Mouse (Mus musculus): ENCODE data around the gene Mest.
A peak's percentile ranks its signal among the peaks of the same experiment; 100 is the strongest.

Gene Mest

DNA sequence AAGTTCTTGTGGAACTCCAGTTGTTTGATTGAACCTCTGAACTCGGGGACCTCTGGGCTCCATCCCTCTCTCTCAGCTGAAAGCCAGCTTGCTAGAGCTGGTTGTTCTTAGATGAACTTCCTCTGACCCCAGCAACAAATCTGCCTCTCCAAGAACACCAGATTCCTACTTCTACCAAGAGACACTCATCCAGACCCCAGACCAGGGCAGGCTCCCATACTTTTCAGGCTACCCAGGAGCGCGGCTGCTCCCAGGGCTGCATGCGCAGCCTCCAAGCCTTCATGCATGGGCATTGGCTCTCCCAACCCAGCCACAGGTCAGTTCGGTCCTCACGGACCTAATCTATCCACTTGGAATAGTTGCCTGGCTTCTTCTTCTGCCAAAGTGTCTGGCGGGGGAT lies at the start of gene Mest:
Mest (plus strand) TSS at position 217 of the 400 bp plus-strand sequence.
- DNase-seq, result no peak

DNA sequence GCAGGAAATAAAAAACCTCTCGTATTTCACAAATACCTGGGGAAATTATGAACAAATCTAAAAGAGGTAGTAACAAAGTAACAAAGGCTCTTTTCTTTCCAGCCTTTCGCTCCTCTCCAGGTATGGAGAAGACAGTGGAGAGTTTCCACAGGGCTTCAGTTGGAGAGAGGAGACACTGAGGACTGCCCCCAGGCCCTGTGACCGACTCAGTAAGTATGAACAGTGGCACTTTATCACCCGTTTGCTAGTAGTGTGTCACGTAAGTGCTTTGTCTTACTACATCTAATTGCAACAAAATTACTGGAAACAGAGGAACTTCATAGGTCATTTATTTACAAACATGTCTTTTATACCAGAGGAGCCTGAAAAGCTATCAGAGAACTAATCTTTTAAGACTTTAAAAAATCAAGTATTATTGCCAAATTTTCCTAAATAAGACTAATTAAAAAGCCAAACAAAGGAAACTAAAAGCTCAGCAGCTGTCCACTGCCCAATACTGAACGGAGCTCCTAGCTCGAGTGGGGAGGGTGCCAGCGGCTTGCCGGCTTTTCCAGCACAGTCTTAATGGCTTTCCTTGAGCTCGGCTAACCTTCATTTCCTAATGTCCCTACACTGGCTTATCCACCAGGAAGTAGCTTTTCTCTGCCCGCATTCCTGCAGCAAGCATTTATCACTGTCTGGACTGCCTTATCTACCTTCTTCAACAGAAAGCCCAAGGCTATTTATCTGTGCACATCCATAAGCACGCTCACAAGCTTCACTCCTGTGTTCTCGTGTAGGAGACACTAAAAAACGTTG lies 49.4 kb upstream of the Mest start:
- no peak for DNase-seq

DNA sequence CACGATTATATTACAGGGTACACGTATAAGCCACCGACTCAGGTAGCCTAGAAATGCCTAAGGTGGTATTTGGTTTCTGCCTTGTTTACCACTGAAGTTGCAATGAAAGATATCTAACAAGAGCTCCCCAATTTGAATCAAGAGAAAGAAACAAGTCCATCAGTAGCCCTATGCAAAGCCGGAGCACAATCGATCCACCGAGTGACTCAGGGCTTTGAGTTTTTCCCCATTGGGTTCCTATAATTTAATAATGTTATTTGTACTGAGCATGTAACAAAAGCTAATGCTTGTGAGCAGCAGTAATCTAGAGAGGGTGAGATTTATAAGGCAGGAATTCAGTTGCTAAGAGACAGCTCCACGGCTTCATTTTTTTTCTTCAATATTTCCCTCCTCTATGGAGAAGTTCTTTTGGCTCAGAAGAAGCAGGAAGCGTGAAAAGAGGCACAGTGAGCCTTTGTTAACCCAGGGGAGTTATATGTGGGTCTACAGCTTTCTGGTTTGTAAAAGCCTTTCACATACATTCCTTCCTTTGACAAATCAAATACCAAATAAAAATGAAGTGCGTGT lies 48.5 kb upstream of the Mest start:
- DNase-seq, result no peak

DNA sequence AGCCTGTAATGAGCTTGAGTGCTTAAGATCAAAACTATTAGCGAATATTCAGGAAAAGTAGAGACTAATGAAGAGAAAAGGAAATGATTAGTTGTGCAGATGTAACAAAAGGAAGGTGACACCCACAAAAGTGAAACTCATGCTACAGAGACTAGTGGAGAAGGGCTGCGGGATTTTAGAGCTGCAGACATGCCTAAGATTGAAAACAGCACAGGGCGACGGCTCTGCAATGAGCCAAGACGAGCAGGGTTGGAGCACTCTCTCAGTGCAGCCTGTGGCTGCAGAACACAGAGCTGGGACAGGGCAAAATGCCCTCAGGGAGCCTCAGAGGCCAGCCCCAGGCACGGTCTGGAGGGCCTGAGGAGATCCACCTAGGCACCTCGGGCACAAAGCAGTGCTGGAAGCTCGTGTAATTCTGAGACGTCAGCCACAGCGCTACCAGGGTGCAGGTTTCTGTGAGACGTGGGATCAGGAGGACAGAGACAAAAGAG lies 48.0 kb upstream of the Mest start:
- no peak for DNase-seq

DNA sequence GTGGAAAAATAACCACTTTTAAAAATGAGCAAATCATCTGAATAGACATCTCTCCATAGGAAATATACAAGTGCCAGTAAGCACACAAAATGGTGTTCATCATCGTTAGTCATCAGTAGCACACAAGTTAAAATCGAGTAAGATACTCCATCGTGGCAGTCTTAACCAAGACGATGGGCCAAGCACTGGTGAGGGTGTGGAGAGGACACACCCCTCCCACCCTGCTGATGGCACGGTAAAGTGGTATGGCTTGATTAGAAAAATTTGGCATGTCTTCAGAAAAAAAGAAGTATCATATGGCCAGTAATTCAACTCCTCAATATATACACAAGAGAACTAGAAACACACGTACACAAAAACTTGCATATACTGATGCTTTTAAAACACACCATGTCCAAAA lies 46.8 kb upstream of the Mest start:
- DNase-seq, result no peak

DNA sequence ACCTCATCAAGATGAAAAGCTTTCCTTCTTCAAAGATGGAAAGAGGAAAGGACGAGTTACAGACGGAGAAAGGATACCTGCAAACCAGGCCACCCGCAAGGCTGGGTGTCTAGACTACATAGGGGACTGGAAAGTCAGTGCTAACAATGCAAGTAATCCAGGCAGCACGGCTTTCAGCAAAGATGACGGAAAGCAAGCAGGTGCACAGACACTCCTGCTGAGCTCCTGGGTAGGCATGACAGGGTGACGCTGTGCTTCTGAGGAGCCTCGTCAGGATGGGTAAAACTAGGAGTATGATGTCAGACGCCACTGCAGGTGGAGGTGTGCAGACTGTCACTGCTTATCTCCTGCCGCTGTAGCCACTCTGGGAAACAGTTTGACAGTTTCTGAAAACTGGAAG lies 45.8 kb upstream of the Mest start:
- DNase-seq, result no peak

DNA sequence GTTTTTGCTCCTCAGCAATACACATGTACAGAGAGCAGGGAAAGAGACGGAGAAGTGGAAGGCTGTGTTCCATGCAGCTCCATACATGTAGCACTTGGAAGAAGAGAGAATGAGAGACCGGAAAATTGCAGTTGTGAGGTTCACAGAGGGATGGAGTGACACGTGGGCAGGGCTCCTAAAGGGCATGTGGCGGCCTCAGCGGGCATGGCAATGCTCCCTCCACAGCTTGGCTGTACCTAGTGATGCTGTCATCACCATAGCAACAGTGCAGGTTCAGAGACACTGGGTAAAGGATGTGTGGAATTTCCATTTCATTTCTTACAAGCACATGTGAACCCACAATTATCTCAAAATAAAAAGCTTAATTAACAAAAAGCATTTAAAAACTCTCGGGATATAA lies 44.9 kb upstream of the Mest start:
- DNase-seq, result peak; percentile 21

DNA sequence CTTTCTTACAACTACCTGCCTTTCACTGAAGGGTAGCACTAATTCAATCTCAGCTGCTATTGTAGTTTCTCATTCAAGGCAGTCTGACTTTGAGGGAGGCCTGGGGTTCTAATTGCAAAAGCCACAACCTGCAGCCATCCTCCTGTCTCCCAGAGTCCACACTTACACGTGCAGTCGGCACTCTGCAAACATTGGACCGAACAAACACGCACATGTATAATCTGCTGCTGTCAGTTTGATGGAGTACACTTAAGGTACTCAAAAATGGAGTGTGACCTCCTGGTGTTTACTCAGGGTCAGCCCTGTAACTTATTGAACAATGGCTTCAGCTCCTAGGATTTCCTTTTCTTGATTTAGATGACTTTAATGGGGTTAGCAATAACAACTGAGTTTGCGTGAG lies 43.8 kb upstream of the Mest start:
- DNase-seq, result no peak

DNA sequence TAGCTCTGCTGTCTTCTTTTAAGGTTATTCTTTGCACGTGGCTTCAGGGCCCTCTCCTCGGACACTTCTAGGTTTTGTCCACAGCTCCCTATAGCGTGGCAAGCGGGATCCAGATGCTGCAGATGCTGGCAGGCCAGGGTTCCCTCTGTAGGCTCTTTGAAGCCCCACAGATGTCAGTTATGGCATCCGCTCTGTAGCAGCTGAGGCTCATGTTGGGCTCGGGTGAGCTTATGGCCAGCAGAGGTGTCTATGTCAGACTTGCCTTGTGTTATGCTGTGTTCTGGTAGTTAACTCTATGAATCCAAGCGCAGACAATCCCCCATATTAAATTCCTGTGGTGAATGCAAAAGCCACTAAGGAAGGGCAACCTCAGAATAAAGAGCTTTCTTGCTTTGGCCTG lies 42.9 kb upstream of the Mest start:
- DNase-seq, result no peak

DNA sequence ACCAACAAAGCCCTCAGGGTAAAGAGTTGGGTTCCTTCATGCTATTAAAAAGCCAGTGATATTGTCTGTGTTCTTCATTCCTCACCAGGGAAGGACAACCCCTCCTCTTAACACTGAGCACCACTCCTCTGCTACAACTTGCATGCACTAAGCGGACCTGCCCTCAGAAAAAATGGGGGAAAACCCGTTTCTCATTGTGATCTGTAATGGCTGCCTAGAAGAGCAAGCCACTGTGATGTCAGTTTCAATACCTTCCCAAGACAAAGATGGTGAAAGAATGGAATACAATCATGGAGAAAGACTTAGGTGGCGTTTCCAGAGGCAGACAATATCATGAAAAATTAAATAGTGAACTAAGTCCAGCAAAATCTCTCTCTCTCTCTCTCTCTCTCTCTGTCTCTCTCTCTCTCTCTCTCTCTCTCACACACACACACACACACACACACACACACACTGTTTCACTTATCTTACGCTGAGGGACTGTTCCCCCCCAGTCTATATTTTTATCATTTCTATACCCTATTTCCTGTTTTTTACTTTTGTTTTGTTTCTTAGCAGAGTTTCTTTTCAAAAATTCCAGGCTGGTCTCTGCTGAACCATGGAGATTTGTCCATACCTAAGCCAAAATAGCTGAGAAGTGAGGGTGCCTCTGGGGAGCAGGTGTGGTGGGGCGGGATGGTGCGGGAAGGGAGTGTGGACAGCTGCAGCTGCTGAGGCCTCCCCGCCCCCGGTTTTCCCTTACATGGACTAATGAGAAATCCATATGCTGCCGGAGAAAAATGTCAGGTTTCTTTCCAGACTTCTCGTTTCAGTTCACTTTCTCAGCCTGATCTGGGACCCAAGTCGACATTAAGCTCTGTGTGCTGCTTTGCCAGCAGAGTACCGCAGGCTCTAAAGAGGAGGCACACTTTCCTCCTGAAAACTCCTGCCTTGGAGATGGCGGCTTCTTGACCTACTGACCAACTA lies 41.1 kb upstream of the Mest start:
- DNase-seq, result no peak

DNA sequence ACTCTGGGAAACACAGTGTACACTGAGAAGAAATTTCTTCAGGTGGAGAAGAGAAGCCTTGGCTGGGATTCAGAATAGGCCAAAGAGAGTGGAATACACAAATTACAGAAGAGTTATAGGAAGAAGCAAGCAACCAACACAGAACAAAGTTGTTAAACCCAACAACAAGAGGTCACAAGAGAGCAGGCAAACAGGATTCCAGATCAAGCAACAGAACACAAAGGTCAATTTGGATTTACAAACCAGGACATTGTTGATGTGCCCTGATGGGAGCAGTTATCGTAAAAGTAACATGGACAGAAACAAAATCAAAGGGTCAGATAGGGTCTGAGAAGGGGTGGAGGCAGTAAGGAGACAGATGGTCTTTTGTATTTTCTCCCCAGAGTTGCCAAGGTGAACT lies 38.8 kb upstream of the Mest start:
- no peak for DNase-seq

DNA sequence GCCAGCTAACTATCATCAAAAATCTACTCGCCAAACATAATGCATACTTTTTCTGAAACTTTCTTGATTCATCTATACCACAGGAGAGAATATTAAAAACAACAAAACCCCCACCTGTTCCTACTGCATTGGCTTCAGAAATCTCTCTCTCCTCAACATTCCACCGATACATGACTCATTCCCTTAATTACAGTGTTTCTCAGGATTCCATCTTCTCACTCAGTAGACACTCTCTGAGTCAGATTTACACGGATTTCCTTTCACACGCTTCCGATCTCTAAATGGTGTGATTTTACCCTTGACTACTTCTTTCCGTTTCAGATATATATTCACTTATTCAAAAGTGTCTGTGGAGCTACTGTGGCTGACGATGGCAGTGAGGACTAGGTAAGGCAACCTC lies 36.1 kb upstream of the Mest start:
- no peak for DNase-seq

DNA sequence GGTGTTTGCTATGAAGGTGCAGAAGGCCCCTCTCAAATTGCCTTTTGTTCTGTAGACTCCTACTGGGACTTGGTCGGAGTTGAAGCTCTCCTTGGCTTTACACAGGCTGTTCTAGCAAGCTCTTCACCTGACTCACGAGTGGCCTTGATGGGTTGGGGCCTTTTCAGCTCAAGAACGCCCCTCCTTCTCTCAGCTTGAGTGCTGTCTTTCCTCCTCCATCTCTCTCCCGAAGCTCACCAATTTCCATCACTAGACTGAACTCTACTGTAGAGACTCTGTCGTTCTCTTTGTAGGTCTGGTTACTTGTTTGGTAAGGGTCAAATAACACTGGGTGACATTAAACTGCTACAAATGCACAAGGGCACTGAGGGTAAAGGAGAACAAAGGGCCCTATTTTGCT lies 30.5 kb upstream of the Mest start:
- DNase-seq, result peak; percentile 17

DNA sequence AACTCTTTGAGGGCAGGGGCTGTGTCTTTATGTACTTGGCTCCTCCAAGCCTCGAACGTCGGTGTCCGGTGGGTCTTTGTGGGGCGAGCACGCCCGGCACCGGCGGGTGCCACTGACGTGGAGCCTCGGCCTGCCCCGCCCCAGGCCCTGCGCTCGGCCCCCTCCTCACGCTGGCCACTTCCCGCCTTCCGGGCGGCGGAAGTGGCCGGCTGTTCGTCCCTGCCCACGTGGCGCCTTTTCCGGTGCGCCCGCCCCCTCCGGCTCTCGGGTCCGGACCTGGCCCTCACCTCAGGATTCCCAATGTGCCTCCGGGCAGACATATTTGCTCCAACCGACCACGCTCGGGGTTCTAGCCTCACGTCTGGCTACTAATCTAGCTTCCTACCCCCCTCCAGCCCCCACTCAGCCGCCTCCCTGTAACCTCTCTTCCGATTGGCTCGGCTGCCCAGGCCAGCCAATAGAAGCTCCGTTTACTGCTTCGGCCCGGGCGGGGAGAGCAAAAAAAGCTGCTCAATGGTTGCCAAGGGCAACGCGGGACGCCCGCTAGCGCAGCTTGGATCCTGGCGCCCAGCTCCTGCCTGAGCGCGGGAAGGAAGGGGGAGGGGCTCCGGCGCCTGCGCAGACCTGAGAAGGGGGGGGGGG lies 29.9 kb upstream of the Mest start, which contains the start of gene Cep41:
Cep41 (minus strand) TSS at position 400 of the 642 bp plus-strand sequence.
- DNase-seq, result peak; percentile 98

DNA sequence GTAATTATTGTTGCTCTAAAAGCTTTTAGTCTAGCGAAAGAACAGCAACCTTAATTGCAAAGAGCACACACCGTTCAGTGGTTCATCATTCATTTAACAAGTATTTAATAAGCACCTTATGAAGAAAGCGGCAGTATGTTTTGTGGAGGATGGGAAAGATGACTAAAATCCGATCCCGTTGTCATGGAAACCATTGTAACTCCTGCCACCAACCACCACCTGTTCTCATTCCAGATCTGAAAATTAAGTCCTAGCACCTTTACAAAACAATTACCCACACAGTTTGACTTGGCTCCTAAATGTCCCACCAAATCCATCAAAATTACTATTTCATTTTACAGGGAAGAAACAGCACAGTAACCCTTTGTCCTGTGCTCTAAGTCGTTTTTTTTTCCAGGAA lies 29.1 kb upstream of the Mest start:
- DNase-seq, result peak; percentile 77

DNA sequence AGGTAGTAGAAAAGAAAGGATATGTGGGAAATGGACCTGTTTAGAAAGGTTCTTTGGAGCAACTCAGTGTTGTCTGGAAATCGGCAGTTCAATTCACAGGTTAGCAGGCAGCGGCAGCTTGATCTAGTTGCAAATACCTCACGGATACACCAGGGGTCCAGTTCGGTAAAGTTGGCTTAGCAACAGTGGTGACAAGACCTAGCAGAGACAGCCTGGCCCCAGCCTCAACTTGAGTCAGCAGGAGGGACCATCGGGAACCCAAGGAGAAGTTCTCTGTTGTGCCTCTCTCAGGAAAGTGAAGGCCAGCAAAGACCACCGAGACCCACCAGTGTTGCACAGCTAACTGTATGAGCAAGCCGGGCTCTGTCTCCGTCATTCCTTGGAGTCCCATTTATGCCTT lies 28.2 kb upstream of the Mest start:
- DNase-seq, result peak; percentile 24

DNA sequence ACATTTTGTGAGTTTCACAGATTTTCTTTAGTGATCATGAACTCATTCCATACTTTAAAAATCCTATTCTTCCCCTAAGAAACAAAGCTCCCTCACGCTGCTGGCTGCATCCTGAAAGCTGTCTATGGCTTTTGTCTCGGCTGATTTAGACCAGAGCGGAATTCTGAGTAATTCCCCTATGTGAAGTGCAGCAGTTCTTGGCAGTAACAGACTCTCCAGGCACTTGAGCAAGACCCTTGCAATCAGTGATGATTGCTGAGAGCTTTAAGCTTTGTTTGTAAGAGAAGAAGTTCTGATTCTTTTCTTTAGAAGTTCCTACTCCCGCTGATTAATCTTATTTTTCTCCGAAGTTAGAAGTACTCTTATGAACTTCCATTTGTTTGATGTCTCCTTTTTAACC lies 25.9 kb upstream of the Mest start:
- DNase-seq, result no peak

DNA sequence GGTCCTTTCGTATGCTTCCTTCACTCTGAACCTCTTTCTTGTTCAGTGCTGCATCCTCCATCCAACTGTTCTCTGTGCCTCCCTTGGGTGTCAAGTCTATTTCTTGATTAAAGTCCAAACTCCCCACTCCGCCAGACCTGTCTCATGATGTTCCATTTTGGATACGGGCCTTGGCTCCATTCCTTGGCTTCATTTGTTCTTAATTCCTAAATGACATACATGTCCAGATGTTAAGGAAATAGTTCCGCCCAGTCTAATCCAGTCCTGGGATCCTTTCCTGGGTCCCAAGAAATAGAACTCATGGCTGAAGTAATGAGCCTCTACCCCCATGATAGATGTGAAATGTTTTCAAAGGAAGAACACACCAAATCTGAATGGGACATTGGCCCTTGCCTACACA lies 25.3 kb upstream of the Mest start:
- DNase-seq, result no peak

DNA sequence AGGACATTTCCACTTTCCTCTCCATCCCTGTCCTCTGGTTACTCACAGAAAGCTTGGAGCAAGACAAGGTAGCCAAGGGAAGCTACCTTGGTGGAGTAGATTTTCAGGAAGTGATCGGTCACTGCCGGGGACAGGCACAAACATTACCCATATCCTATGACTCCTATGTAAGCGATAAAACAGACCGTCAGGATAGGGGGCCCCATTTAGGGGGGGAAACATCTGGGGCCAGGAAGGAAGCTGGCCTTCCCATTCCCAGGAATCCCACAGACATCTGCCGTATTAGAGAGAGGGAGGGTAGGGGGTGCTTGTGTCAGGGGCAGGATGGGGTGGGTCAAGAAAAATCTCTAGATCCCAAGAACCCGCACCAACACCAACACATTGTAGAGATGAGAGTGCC lies 23.2 kb upstream of the Mest start:
- DNase-seq, result no peak

DNA sequence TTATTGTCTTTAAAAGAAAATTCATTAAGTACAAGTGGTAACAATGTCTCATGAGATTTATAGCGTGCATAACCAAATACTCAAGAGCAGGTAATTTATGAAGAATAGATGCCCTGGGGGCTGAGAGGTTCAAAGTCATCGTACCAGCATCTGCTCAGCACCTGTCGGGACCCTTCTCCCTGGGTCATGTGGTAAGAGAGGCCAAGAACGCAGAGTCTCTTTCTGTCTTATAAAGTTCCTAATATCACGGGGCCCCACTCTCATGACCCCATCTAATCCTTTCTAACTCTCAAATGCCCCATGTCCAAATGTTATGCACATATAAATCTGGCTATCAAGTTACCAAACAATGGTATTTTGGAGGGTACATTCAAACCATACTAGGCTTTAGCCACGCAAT lies 20.5 kb upstream of the Mest start:
- no peak for DNase-seq

DNA sequence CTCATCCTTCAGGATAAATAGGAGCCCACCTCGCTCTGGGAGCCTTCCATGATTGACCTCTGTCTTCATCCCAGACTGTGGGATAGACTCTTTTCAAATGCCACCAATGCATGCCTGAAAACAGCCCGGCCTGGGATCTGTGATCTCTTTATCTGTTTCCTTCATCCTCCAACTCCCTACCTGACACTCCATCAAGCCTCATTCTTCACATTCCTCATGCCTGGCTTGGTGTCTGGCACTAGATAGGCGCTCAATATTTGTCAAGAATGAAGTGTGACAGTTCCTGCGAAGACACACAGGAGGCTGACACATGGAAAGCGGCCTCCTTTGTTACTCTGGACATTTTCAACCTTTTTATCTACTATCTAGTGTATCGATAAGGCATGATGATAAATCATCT lies 19.9 kb upstream of the Mest start:
- DNase-seq, result no peak

DNA sequence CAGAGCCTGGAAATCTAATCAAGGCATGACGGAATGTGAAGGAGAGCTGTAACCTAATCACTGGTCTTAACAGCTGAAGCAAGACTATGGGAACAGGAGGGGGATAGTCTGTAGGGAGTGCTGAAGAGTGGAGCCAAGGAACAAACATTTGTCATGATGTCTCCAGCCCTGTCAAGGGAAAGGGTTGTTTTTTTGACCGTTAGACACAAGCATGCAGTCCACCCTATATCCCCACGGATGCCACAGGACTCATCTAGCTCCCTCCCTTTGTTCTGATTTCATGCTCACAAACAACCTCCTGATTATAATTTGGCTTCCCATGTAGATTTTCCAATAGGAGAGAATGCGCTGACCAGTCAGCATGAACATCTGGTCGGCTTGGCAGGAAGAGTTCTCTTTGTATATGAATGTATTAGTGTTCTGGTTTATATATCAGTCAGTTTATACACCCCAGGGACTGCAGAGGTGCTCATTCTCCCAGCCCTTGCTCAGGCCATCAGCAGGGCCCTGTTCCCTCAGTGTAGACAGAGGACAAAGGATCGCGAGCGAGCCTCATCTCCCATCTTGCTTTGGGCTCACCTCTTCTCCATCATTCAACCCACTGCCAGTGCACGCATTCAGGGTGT lies 19.3 kb upstream of the Mest start:
- no peak for DNase-seq

DNA sequence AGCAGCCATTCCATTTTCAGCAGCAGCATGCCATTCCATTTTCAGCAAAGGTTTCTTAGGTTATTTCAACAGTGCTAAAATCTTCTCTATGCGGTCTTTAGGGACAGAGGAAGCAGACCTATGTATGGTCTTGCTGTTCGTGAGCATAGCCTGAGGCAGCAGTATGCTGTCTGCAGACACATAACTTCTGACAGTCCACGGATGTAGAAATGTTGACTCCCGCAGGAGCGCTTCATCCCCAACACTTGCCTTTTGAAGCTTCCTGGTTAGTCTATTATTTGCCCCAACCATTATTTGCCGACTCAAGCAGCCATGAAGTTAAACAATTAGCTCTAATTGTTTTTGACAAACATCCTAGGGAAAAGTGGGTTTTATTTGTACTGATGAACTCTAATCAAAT lies 14.2 kb upstream of the Mest start:
- DNase-seq, result no peak

Data from cerebellum, adult 9-10 months (tissue).